Mouse (Mus musculus) embryonic facial prominence, embryonic 10.5 days (tissue): Measurements from ENCODE around the gene Il16. TPM values are rescaled to one million over a fixed set of nuclear protein-coding genes. Genes with fewer than 3 reads are reported as not detected.
A peak's percentile ranks its signal among the peaks of the same experiment; 100 is the strongest.

ENCODE experiments used
- DNase-seq: peaks from one replicate; pipeline ENCODE4 v3.0.0-alpha.2; 2017; ENCODE audit warnings: low spot score
- H3K27ac ChIP-seq: fragments of 300-500 bp; sonication (generic); replicated peaks from 2 replicates; pipeline ENCODE4 v1.5.1; 2016; ENCODE audit warnings: mild to moderate bottlenecking
- H3K27me3 ChIP-seq: fragments of 300-500 bp; sonication (generic); replicated peaks from 2 replicates; pipeline ENCODE4 v1.6.1; 2016; ENCODE audit warnings: low read depth, mild to moderate bottlenecking; ENCODE audit not compliant: poor library complexity, severe bottlenecking
- H3K36me3 ChIP-seq: fragments of 300-500 bp; sonication (generic); replicated peaks from 2 replicates; pipeline ENCODE4 v1.6.1; 2016; ENCODE audit warnings: mild to moderate bottlenecking, moderate library complexity
- H3K4me1 ChIP-seq: fragments of 300-500 bp; sonication (generic); 2 replicates; pipeline ENCODE4 v1.6.1; 2016
- H3K4me3 ChIP-seq: fragments of 300-500 bp; sonication (generic); 2 replicates; pipeline ENCODE4 v1.5.1; 2016; ENCODE audit warnings: mild to moderate bottlenecking, moderate library complexity
- H3K9me3 ChIP-seq: fragments of 300-500 bp; sonication (generic); 2 replicates; pipeline ENCODE4 v1.6.1; 2016; ENCODE audit warnings: mild to moderate bottlenecking
- WGBS: fragments of 180-500 bp; shearing (Covaris S2); methylation state at CpG from one replicate; pipeline ENCODE4 v1.1.7; 2016; 5-methylcytosine and 5-hydroxymethylcytosine counted together
- polyA plus RNA-seq: library from polyadenylated mRNA; unstranded; fragments of >200 nt; fragmentation: Nextera tagmentation; extraction: Ambion mirVana; gene quantifications from 2 replicates; pipeline ENCODE4 v1.2.1, GENCODE M21; 2016

Gene Il16
- polyA plus RNA-seq, 1 experiment from 2014 or later = 1.9 TPM

DNA sequence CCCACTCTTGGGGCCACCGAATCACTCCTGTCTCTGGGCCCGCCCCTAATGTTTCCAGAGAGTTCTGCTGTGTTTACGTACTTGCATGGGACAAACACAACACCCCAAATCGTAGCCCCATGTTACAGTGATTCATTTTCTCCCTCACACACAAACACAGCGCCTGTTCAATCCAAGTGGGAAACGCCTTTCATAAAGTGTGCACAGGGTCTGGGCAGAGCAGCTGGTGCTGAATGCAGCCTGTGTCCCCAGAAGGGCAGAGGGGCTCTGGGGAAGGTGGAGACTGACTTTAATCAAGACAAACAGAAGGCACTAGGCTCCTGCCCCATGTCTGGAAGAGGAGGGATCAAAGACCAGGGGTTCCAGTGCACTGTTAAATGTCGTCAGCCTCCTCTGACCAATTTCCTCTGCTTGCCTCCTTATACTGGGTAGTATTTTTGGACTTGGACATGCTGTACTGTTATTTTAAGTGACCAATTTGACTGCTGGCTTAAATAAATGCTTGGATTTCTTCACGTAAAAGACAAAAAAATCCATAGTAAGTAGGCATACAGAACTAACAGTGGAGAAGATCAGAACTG is 671 bp upstream of the Il16 start:
- Histone ChIP-seq H3K4me1 (peaks cover 26% of the 10 kb centered on the region), H3K36me3 (no peaks in the 10 kb centered on the region), H3K4me3 (no peak overlapping the region), H3K27ac (peak overlapping the region; percentile 44; the same call in 1 of the 2 replicates), H3K9me3 (no peaks in the 10 kb centered on the region), H3K27me3 (0 out of 2 replicates have a peak, but pooled peaks cover 4% of the 10 kb centered on the region)
- DNase-seq = no peak
- 64% methylated on average over 8 of the region's 8 CpGs for WGBS

DNA sequence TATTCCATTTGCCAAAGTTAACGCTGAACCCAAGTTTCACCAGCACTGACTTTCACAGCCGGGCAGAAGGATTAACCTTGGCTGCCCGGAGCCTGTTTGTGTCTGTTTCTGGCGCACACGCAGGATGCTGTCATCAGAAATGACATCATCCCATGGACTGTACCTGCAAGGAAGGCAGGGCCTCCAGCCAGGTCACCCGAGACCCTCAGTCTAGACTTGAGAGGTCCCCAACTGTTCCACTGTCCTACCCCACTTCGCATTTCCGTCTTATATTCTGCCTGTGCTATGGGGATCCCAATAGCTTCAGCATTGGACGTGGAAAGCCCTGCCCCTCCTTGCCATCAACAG is 487 bp downstream of the Il16 start:
- Histone ChIP-seq H3K27ac (peak overlapping the region; percentile 16; the same call in 1 of the 2 replicates), H3K27me3 (peaks cover 8% of the 10 kb centered on the region; the same call in 1 of the 2 replicates), H3K9me3 (no peaks in the 10 kb centered on the region), H3K4me1 (peaks cover 30% of the 10 kb centered on the region), H3K36me3 (no peaks in the 10 kb centered on the region), H3K4me3 (no peak overlapping the region)
- 76% methylated on average over 9 of the region's 9 CpGs for WGBS
- no peak for DNase-seq

DNA sequence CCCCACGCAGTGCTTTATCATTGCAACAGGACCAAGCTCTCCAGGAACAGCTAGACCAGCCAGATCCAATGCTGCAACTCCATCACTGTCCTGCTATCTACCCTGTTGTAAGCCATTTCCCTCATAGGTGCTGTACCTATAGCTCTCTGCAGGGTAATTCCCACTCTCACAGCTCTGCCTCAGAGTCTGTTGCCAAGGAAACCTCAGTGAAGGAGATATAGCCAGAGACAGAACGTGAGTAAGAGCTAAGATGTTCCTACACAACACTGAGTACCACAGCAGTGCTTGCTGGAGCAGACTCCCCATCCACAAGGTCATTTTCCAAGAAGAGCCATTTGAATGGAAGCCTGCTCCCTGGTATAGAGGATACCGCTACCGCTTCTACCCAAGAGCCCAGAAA is 1.3 kb downstream of the Il16 start:
- H3K9me3 ChIP-seq = no peaks in the 10 kb centered on the region
- H3K27ac ChIP-seq = no peak overlapping the region
- peaks cover 8% of the 10 kb centered on the region; the same call in 1 of the 2 replicates for H3K27me3 ChIP-seq
- H3K4me3 ChIP-seq = no peak overlapping the region
- WGBS = 86% methylated on average over 4 of the region's 4 CpGs
- H3K4me1 ChIP-seq = peaks cover 38% of the 10 kb centered on the region
- no peak for DNase-seq
- H3K36me3 ChIP-seq = no peaks in the 10 kb centered on the region

DNA sequence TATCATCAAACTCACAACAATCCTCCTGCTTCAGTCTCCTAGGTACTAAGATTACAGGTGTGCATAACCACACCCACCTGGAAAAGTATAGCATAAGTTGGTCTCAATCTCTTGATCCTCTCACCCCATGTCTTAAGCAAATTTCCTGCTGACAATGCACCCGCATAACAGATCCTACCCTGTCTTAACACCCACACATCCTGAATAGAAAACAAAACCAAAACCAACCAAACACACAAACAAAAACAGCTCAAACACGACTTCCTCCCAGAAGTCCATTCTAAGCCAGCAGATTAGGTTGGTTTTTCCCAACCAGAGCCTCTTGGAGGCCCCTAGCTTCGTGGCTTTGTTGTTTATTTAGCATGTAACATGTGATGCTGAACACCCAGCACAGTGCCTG is 2.8 kb downstream of the Il16 start:
- H3K27ac ChIP-seq = no peak overlapping the region
- no peak for DNase-seq
- H3K27me3 ChIP-seq = peaks cover 8% of the 10 kb centered on the region; the same call in 1 of the 2 replicates
- H3K4me1 ChIP-seq = peaks cover 54% of the 10 kb centered on the region
- H3K36me3 ChIP-seq = no peaks in the 10 kb centered on the region
- 59% methylated on average over 3 of the region's 3 CpGs for WGBS
- no peaks in the 10 kb centered on the region for H3K9me3 ChIP-seq
- H3K4me3 ChIP-seq = no peak overlapping the region

DNA sequence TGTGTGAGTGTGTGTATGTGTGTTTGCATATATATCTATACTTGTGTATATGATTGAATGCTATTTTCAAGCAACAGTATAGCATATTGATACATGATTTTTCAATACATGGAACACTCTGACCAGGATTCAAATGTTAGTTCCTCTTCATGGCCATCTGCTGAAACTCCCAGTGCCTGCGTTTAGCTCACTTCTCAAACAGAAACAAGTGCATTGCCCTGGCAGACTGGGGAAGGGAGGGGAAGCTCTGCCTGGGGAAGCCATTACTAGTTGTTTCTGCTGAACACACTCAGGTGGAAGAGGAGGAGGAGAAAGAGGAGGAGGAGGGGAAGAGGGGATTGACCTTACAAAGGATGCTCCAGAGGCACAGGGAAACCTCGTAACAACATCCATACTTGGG is 3.5 kb downstream of the Il16 start:
- H3K9me3 ChIP-seq = no peaks in the 10 kb centered on the region
- H3K36me3 ChIP-seq = no peaks in the 10 kb centered on the region
- WGBS = 79% methylated on average over 2 of the region's 2 CpGs
- no peak for DNase-seq
- peaks cover 8% of the 10 kb centered on the region; the same call in 1 of the 2 replicates for H3K27me3 ChIP-seq
- no peak overlapping the region for H3K4me3 ChIP-seq
- H3K4me1 ChIP-seq = peaks cover 60% of the 10 kb centered on the region
- no peak overlapping the region for H3K27ac ChIP-seq

DNA sequence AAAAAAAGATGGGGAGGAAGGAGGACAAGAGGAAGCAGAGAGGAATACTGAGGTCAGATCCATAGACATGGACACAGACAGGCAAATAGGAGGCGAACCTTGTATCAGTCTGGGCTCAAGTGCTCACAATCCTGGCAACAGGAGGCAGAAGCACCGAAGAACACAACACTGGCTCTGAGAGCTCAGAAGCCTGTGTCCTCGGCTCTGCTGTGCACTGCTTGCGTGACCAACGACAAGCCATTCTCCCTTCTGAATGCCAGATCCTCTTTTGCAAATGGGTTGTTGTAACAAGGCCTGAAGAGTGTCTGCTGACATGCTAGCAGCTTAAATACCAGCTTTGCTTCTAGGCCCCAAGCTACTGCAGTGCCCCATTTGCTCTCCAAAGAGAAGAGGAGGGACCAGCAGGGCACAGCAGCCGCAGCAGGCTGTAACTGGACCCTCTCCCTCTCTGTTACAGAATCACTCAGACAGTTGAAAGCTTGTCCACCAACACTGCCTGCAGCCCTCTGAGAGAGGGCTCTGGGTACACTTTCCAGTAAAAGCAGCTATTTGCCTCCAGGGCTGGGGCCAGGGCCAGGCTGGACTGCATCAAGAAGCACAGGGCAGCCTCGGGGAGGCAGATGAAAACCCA is 5.7 kb downstream of the Il16 start:
- Histone ChIP-seq H3K4me3 (0 out of 2 replicates have a peak overlapping the region, but pooled peaks have one; percentile 0), H3K9me3 (no peaks in the 10 kb centered on the region), H3K36me3 (no peaks in the 10 kb centered on the region), H3K27ac (peak overlapping the region; percentile 69), H3K4me1 (peaks cover 45% of the 10 kb centered on the region), H3K27me3 (peaks cover 3% of the 10 kb centered on the region; the same call in 1 of the 2 replicates)
- WGBS = 42% methylated on average over 7 of the region's 7 CpGs
- DNase-seq = peak; percentile 51

DNA sequence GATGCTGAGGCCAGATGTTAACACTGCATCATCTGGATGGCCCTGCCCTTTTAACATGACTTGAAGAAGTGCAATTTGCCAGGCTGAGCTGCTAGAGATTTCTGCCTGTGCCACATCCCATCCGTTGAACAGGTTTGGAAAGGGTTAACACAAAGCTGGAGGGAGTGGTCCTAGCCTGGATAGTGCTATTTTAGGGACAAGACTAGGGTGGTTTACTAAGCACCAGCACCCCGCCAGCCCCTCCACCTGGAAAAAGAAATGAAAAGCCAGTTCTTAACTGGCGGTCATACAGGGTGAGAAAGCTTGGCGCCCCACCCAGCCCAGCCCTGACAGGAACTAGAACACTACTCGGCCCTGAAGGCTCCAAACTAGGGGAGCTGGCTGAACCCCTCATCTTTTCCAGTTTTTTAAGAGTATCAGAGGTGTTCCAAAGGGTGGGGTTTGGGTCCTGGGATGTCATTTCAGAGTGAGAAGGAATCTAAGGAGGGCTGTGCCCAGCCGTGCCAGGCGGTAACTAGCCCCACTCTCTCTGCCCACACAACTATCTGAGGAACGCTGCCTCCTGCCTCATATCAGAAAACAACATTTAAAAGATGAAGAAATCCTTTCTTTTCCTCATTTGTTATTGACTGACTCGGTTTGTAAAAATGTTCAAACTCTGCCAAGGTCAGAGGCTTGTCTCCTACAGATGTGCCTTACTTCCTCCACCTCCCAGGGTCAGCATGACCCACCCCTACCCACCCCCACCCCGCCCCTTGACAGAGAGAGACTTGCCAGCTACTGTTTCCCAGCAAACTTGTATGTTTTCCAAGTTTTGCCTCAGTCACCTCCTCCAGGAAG is 6.7 kb downstream of the Il16 start:
- Histone ChIP-seq H3K36me3 (no peaks in the 10 kb centered on the region), H3K27me3 (peaks cover 3% of the 10 kb centered on the region; the same call in 1 of the 2 replicates), H3K4me3 (no peak overlapping the region), H3K4me1 (peaks cover 42% of the 10 kb centered on the region), H3K27ac (peak overlapping the region; percentile 37; the same call in 1 of the 2 replicates), H3K9me3 (no peaks in the 10 kb centered on the region)
- DNase-seq = no peak
- WGBS = 74% methylated on average over 10 of the region's 10 CpGs

DNA sequence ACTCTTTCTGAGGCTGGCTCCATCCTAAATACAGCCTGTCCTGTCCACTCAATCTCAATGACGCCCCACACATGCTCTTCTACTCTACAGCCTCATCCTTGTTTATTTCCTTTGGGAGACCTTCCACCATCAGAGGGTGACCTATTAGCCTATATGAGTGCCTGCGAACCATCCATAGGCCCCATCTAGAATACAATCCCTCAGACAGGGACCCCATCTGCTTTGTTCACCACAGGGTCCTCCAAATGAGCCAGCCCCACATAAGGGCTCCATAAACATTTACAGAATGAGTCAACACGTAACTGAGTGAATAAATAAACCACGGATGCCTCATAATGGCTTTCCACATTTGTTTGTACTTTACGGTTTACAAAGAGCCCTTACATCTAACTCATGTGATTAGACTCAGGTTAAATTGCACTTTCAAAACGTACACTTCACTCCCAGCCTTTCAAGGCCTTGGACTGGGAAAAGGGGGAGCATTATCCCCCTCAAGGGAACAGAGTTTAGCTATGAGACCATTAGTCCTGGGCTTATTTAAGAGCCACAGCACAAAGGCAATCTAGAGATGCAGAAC is 7.5 kb downstream of the Il16 start:
- Histone ChIP-seq H3K4me1 (peaks cover 42% of the 10 kb centered on the region), H3K36me3 (no peaks in the 10 kb centered on the region), H3K27me3 (peaks cover 3% of the 10 kb centered on the region; the same call in 1 of the 2 replicates), H3K4me3 (no peak overlapping the region), H3K9me3 (no peaks in the 10 kb centered on the region), H3K27ac (peak overlapping the region; percentile 37; the same call in 1 of the 2 replicates)
- DNase-seq = no peak
- WGBS = 61% methylated on average over 6 of the region's 6 CpGs

DNA sequence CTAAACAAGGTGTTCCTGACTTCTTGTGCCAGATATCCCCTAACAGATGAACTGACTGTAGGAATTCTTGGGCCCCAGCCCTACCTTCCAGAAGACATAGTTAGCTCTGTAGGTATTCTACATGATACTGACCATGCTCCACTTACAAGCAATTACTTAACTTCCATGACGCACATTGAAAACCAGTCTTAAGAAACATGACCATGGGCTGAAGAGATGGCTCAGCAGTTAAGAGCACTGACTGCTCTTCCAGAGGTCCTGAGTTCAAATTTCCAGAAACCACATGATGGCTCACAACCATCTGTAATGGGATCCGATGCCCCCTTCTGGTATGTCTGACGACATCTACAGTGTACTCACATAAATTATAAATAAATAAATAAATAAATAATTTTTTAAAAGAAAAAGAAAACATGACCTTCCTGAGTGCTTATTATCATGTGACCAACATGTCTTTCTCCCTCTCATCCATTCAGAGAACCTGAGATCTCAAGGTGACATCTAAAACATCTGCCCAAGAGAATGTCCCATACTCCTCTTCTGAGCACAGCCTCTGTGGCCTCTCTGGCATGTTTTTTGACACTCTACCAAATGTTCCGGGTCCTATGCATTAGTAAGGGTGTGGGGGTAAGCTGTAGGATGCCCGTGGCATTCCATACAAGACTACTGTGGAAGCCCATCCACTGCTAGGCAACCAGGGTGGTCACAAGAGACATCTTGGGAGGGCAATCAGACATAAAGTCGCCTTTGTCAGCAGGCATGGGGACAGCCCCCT is 9.0 kb downstream of the Il16 start:
- WGBS = 78% methylated on average over 6 of the region's 6 CpGs
- Histone ChIP-seq H3K27ac (no peak overlapping the region), H3K9me3 (no peaks in the 10 kb centered on the region), H3K4me3 (no peak overlapping the region), H3K36me3 (no peaks in the 10 kb centered on the region), H3K4me1 (peaks cover 42% of the 10 kb centered on the region), H3K27me3 (peaks cover 3% of the 10 kb centered on the region; the same call in 1 of the 2 replicates)
- DNase-seq = no peak

DNA sequence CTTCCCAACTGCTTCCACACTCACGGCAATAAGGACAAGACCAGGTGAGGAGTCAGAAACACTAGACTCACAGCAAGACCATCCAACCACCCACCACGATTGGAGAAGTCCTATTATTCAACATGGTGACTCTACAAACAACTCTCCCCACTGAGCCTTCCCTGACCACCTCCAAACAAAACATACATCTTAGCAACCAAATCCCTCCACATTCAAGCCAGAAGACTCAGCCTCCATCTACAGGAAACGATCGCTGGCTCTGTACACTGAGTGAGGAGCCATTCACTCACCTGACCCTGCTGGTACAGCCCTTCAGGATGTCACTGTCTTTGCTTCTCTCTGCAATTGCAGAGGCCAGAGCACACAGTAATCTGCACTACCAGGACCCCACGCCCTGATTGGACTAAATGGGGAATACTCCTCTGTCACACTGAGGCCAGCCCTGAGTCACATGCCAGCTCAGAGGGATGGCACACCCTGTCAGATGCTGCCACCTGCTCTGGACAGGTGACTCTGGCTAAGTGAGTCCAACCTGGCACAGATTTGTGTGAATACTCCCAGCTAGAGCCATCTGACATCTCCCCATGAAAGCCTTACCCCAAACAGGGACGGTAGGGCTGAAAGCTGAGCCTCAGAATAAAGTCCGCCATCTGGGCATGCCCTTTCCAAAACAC is 10.3 kb downstream of the Il16 start:
- no peaks in the 10 kb centered on the region for H3K9me3 ChIP-seq
- DNase-seq = no peak
- H3K36me3 ChIP-seq = no peaks in the 10 kb centered on the region
- H3K27ac ChIP-seq = no peak overlapping the region
- WGBS = 86% methylated on average over 7 of the region's 7 CpGs
- H3K27me3 ChIP-seq = no peaks in the 10 kb centered on the region
- H3K4me1 ChIP-seq = peaks cover 39% of the 10 kb centered on the region
- H3K4me3 ChIP-seq = no peak overlapping the region

DNA sequence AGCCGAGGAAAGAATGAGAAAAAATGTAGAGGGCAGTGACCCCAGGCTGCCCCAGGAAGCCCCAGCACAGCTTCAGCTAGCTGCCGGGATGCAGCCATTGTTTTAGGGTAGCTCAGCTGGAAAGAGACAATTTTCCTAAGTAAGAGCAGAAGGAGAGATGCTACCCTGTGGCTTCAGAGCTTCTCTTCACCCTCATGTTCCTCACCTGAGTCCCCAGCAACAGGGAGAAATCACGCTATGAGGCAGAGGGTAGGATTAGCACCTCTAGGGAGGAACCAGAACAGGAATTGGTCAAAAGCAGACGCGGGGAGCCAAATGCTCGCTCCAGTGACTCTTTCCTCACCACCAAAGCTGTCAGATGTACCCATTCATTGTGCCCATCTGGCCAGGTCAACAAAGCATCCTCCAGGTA is 10.8 kb downstream of the Il16 start:
- Histone ChIP-seq H3K27me3 (no peaks in the 10 kb centered on the region), H3K9me3 (no peaks in the 10 kb centered on the region), H3K4me1 (peaks cover 34% of the 10 kb centered on the region), H3K27ac (no peak overlapping the region), H3K4me3 (no peak overlapping the region), H3K36me3 (no peaks in the 10 kb centered on the region)
- DNase-seq = no peak
- WGBS = 56% methylated on average over 6 of the region's 6 CpGs
